Mouse (Mus musculus): Measurements from ENCODE around the gene Fen1.

Fen1 gene

DNA sequence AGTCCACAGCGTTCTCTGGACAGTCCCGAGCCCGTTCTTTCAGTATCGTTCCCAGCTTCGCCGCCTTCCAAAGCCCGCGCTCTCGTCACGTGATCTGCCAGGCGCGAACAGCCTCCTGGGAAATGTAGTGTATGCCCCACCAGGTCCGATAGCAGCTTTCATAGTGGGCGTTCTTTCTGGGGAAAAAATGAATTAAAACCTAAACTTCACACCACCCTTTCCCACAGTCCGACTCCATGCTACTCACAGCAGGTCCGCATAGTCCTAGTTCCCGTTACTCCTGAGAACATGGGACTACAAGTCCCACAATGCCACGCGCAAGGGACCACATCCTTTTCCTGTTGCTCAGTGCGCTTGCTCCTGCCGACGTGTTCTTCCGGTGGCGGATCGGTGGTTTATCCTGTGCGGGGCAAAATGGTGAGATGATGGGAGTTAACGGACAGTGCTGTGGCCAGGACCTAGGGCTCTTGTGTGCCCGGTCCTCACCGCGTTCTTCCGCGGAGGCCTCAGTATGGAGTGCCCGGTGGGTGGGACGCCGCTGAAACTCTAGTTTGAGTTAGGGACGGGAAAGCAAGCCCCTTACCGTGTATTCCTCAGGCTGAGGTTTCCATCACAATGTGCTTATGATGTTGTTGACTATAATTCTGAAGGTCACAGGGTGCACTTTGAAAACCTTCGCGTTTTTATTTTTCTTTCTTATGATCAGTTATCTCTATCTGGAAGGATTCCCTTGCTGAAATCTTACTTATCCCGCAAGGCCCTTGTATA, at the start of gene Fen1, which contains the start of gene Tmem258:
Gene Fen1, minus strand, starts transcription at position 322 of the 768 bp plus-strand sequence.
Gene Tmem258, plus strand, starts transcription at position 167 of the 768 bp plus-strand sequence.
- DNase-seq = peak; percentile 95

DNA sequence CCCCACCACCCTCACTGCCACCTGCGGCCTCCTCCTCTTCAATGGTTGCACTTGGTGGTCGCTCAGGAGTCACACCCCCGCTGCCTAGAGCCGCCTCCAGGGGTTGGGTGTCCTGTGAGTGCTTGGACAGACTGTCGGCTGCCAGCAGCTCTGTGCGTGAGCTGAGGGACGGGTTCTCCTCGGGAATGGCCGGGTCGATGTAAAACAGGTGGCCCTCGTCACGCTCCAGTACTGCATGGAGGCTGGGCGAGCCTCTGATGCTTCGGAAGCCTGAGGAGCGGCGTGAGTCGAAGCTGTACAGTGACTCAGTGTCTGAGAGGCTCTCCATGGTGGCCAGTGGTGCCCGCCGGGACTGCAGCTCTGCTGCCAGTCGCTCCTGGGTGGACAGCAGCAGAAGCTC, 44.2 kb upstream of the Fen1 start:
- DNase-seq = no peak

- DNase-seq = no peak
Measured at GRCm38 (mm10) chr19:10247165-10247564, 43.2 kb upstream of the Fen1 start.

DNA sequence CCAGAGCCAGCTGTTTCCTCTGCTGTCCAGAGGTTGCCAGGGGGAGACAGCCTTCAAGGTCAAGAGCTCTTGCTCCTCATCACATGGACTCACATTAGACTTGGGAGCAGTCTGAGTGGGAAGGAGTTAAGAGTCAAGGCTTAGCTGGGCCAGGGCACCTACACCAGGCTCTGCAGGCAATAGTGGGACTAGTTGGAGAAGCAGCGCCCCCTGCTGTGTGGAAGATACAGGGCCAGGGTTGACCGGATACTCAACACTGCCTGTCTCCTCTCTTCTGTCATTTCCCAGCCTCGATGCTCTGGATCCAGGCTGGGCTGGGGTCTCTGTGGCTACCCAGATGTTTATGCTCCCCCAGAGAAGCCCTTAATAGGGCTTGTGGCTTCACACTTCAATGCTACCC, 40.2 kb upstream of the Fen1 start:
- peak; percentile 64 for DNase-seq

DNA sequence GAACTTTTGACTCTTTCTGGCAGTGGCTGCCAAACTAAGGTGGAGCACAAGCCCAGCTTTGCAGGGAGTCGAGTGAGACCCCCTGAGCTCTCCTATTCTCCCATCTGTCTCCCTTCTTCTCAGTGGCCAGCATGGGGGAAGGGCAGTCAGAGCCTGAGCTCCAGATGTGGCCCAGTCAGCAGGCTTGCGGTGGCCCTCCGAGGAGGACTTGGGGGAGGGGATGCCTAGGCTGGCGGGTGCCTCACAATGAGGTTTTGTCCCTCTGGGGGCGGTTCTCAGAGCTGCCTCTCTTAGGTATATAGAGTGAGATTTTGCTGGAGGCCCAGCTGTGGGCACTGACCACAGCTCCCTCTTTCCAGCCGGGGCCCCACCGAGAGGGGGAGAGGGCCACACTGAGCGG, 38.9 kb upstream of the Fen1 start:
- DNase-seq = no peak

DNA sequence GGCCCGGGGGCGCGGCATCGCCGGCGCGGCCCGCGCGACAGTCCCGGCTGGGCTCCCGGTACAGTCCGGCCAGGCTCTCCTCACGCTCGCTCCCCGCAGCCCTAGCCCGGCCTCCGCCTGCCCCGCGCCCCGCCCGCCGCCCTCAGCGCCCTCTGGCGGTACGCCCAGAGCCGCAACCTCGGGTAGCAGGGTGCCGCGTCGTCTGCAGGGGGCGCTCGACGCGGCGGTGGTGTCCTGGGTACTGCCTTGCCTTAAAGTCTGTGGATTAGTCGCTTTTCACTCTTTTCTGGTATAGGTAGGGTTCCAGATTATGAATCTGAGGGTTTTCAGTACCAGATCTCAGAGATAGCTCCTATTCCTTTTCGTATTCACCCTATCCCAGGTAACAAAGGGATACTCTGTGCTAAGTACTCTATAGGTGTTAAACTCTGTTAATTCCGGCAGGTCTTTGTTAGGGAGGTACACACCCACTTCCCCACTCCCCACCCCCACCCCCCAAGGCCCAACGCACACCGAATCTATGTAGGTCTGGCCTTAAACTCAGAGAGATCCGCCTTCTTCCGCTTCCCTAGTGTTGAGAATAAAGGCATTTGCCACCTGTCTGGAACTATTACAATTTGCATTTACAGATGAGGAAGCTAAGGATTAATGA, 36.8 kb upstream of the Fen1 start, which contains the start of gene Myrf:
Gene Myrf, minus strand, starts transcription at position 95 of the 652 bp plus-strand sequence.
- DNase-seq = peak; percentile 77

- DNase-seq = no peak
Measured at GRCm38 (mm10) chr19:10239975-10240653, 36.1 kb upstream of the Fen1 start.

- no peak for DNase-seq
Measured at GRCm38 (mm10) chr19:10239419-10239818, 35.5 kb upstream of the Fen1 start.

DNA sequence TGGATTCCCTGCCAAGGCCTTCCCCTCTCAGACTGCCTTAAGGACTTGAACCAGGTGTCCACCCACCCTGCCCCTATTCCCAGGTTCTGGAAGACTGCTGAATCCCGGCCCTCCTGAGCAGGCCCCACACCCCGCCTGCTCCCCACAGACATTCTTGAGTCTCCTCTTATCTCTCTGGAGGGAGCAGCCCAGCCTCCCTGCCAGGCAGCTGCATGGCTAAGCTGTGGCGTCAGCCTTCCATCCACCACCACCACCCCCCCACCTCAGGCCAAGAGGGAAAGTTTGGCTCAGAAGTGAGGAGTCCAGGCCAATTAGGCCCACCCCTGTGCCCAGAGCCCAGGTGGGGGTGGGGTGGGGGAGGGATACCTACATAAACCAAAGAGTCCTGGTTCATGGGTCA, 34.5 kb upstream of the Fen1 start:
- no peak for DNase-seq

GRCm38 (mm10) chr19:10235784-10236565, 32.0 kb upstream of the Fen1 start:
- peak; percentile 82 for DNase-seq

GRCm38 (mm10) chr19:10232327-10233017, 28.5 kb upstream of the Fen1 start:
- no peak for DNase-seq

- DNase-seq = no peak
Measured at GRCm38 (mm10) chr19:10231871-10232270, 27.9 kb upstream of the Fen1 start.

DNA sequence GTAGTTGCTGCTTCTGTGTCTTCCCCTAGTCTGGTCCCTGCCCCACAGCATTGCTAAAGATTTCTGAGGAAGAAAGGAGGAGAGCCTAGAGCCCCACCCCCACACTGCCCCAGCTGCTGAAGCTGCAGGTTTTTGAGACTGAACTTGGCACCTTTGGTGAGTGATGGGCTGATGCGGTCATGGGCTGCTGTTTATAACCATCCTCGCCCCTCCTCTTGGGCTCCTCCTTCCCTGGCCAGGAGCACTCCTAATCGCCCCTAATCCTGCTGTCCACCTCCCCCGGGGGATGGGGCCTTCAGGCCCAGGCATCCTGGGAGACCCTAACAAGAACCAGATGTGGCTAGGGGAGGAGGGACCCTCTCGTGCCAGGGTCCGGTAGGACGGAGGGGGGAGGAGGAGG, 27.0 kb upstream of the Fen1 start:
- DNase-seq = peak; percentile 50

DNA sequence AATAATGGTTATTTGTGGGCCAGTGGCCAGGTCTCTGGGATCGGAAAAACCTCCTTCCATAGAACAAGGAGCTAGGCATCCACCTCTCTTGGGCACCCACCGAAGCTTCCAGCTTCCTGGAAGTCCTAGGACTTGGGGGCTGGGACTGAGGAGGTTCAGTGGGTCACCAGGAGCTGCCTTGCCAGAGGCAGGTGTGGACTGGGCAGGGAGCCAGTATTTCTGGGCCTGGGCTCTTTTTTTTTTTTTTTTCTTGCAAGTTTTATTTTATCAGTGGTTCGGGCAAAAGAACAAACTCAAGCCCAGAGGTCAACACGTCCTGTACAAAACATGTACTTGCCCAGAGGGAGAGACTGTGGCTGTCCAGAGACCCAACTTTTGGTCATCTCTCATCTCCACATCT, 21.8 kb upstream of the Fen1 start:
- peak; percentile 40 for DNase-seq

DNA sequence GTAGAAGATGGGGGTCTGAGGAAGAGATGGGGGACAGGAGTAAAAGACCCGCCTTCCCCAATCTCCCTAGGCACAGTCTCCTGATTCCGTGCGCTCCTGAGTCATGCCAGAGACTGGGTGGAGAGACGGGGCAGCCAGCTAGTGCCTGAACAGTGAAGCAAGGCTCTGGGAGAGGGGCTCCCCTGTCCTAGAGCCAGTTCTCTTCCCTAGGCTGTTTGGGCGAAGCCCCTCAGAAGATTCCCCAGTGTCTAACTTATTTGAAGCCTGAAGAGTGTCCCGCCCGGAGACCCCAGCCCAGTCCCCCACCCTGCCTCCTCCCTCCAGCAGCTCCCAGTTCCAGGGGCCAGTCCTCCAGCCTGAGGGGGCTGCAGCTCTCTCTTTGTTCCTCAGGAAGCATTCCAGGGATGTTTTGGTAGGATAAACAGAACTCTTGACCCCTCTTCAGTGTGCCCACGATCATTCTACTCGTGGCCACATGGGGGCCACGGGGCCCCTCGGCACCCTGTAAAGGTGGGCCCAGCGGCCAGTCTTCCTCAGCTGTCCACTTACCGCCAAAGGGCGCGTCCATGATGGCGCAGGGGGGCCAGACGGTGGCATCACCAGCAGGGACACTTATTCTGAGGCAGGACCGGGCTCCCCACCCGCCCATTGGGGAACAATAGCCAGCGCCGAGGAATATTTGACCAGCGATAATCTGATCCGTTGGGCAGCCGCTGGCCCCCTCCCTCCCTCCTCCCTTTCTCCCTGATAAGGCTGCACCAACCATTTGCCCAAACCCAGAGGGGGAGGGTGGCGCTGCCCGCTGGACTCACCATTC, 20.9 kb upstream of the Fen1 start:
- no peak for DNase-seq

DNA sequence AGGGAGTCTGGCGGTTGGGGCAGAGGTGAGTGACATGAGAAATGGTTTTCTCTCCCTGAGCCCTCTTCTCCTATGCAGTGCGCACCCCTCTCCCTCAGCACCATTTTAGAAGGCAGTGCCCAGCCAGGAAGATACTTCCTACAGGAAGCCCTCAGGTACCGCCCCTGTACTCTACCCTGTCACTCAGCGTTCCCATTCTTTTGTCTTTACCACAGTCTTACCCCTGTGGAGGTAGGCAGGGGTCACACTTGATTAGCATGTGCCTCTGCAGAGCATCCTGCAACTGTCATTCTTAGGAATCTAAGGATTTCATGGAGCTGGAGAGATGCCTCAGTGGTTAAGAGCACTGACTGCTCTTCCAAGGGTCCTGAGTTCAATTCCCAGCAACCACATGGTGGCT, 19.6 kb upstream of the Fen1 start:
- DNase-seq = no peak

DNA sequence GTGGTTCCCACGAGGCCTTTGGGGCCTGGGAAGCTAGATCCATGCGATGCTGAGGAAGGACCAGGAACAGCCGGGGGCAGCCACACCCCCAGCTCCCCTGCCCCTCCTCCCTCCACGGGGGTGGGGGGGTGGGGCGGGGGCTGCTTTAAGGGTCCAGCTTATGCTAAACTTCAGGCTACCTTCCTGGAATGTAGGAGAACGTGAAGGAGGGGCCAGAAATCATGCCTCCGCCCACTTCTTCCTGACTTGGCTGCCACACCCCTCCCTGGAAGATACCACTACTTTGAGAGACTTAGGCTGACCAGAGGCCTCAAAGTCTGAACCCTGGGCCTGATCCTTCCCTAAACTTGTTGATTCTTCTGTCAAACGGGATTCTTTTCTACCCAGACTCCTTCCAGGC, 18.7 kb upstream of the Fen1 start:
- no peak for DNase-seq

GRCm38 (mm10) chr19:10221585-10221984, 17.6 kb upstream of the Fen1 start:
- DNase-seq = no peak

DNA sequence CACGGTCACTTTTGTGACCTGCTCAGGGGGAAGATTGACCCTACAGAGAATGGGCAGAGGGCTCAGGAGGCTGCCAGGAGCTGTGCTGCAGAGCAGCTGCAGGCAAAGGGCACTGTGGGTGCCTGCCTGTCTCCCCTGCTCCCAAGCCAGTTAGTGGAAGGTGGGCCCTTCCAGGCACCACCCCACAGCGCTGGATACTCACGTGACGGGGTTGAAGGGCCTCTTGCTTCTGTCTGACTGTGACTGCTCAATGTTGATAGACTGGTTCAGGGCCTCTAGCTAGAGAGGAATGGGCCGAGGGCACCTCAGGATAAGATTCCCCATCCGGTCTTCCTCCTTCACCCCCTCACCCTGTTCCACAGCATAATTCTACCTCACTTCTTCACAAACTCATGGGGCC, 15.6 kb upstream of the Fen1 start:
- DNase-seq = no peak

DNA sequence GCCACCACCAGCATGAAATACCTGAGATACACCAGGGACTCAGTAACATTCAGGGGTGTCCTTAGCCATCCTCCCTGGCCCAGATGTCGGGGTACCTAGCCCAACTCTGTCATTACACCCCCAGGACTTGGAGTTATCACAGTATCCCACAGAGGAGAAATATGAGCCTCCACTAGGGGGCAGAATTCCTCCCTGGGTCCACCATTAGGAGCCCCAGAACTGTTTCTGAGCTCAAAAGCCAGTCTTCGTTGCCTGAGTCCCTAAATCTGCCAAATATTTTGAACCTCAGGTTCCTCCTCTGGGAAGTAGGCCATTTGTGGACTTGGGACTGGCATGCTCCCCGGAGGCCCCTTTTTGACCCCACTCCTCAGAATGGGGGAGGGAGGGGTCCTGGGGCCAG, 15.1 kb upstream of the Fen1 start:
- DNase-seq = peak; percentile 59

DNA sequence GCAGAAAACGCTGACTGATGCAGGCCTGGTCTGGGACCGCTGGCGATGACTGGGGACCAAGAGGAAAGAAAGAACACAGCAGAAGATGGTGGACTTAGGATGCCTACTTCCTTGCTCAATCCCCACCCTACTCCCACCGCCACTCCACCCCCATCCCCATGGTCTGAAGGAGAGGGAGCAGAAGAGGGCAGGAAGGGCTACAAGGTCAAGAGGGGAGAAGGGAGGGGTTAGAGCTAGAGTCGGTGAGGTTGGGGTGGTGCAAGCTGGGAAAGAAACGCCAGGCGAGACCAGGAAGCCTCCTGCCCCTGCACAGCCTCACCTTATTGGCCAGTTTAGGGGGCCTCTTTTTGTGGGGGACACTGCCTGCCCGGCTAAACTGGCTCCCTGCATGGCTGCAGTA, 12.1 kb upstream of the Fen1 start:
- DNase-seq = no peak
